Mouse (Mus musculus): ENCODE data around the gene Crybb3. TPM values are rescaled to one million over a fixed set of nuclear protein-coding genes. Genes with fewer than 3 reads are reported as not detected.

Crybb3 gene
- total RNA-seq, 2 experiments from 2014 or later: 1.1 to 2.4 TPM

GRCm38 (mm10) chr5:113106594-113106993 is 25.2 kb upstream of the Crybb3 start:
- DNase-seq (ENCODE audit: low spot score in 2 of 2): no peak
- intact Hi-C loops (cut with DNase I): no loop called here

GRCm38 (mm10) chr5:113105481-113105880 is 24.1 kb upstream of the Crybb3 start:
- no peak for DNase-seq (ENCODE audit: low spot score in 2 of 2)
- intact Hi-C loops (cut with DNase I): no loop called here

GRCm38 (mm10) chr5:113105035-113105434 is 23.7 kb upstream of the Crybb3 start:
- no peak for DNase-seq (ENCODE audit: low spot score in 2 of 2)
- intact Hi-C loops (cut with DNase I): no loop called here

GRCm38 (mm10) chr5:113102455-113102854 is 21.1 kb upstream of the Crybb3 start:
- DNase-seq (ENCODE audit: low spot score in 2 of 2): no peak
- intact Hi-C loops (cut with DNase I): no loop called here

GRCm38 (mm10) chr5:113101457-113101856 is 20.1 kb upstream of the Crybb3 start:
- DNase-seq (ENCODE audit: low spot score in 2 of 2): peak in 1 of 2 experiments; percentile 69
- intact Hi-C loops (cut with DNase I): no loop called here

GRCm38 (mm10) chr5:113100422-113100821 is 19.0 kb upstream of the Crybb3 start:
- no peak for DNase-seq (ENCODE audit: low spot score in 2 of 2)
- intact Hi-C loops (cut with DNase I): no loop called here

- intact Hi-C loops (cut with DNase I): loop anchor here (1.0 to 2.0 kb wide), 3 partner anchors 56 to 127 kb away; partner anchors contain the start of gene Tmem211
- peak; percentile 86 to 88 for DNase-seq (ENCODE audit: low spot score in 2 of 2)
These were observed 18.2 kb upstream of the Crybb3 start for GRCm38 (mm10) chr5:113099546-113099945.

- intact Hi-C loops (cut with DNase I): no loop called here
These were observed 16.2 kb upstream of the Crybb3 start for GRCm38 (mm10) chr5:113097551-113097950.

GRCm38 (mm10) chr5:113095456-113095855 is 14.1 kb upstream of the Crybb3 start:
- no peak for DNase-seq (ENCODE audit: low spot score in 2 of 2)
- intact Hi-C loops (cut with DNase I): no loop called here

More at GRCm38 (mm10) chr5:113097551-113097950, 16.2 kb upstream of the Crybb3 start:
- DNase-seq (ENCODE audit: low spot score in 2 of 2): no peak

- intact Hi-C loops (cut with DNase I): no loop called here
- DNase-seq (ENCODE audit: low spot score in 2 of 2): no peak
These were observed 11.0 kb upstream of the Crybb3 start for GRCm38 (mm10) chr5:113092406-113092805.

- DNase-seq (ENCODE audit: low spot score in 2 of 2): no peak
- intact Hi-C loops (cut with DNase I): no loop called here
These were observed 9.8 kb upstream of the Crybb3 start for GRCm38 (mm10) chr5:113091162-113091561.

- intact Hi-C loops (cut with DNase I): no loop called here
These were observed 9.4 kb upstream of the Crybb3 start for GRCm38 (mm10) chr5:113090750-113091149.

GRCm38 (mm10) chr5:113090077-113090690 is 8.8 kb upstream of the Crybb3 start:
- DNase-seq (ENCODE audit: low spot score in 2 of 2): no peak
- intact Hi-C loops (cut with DNase I): no loop called here

More at GRCm38 (mm10) chr5:113090750-113091149, 9.4 kb upstream of the Crybb3 start:
- no peak for DNase-seq (ENCODE audit: low spot score in 2 of 2)

GRCm38 (mm10) chr5:113087465-113087864 is 6.1 kb upstream of the Crybb3 start:
- intact Hi-C loops (cut with DNase I): no loop called here

GRCm38 (mm10) chr5:113086990-113087389 is 5.6 kb upstream of the Crybb3 start:
- intact Hi-C loops (cut with DNase I): no loop called here
- no peak for DNase-seq (ENCODE audit: low spot score in 2 of 2)

More at GRCm38 (mm10) chr5:113087465-113087864, 6.1 kb upstream of the Crybb3 start:
- peak in 1 of 2 experiments; percentile 26 for DNase-seq (ENCODE audit: low spot score in 2 of 2)

- intact Hi-C loops (cut with DNase I): no loop called here
These were observed 5.1 kb upstream of the Crybb3 start for GRCm38 (mm10) chr5:113086439-113086838.

GRCm38 (mm10) chr5:113085931-113086330 is 4.5 kb upstream of the Crybb3 start:
- intact Hi-C loops (cut with DNase I): no loop called here
- no peak for DNase-seq (ENCODE audit: low spot score in 2 of 2)

More at GRCm38 (mm10) chr5:113086439-113086838, 5.1 kb upstream of the Crybb3 start:
- no peak for DNase-seq (ENCODE audit: low spot score in 2 of 2)

- intact Hi-C loops (cut with DNase I): no loop called here
- DNase-seq (ENCODE audit: low spot score in 2 of 2): no peak
These were observed 2.9 kb upstream of the Crybb3 start for GRCm38 (mm10) chr5:113084309-113084708.

- DNase-seq (ENCODE audit: low spot score in 2 of 2): no peak
- intact Hi-C loops (cut with DNase I): no loop called here
These were observed 1.2 kb upstream of the Crybb3 start for GRCm38 (mm10) chr5:113082356-113083168.

- DNase-seq (ENCODE audit: low spot score in 2 of 2): no peak
- intact Hi-C loops (cut with DNase I): no loop called here
These were observed 364 bp downstream of the Crybb3 start for GRCm38 (mm10) chr5:113081020-113081419.

- intact Hi-C loops (cut with DNase I): loop anchor here (1.0 kb wide), 1 partner anchor 209 kb away; no protein-coding TSS in a partner anchor
- no peak for DNase-seq (ENCODE audit: low spot score in 2 of 2)
These were observed 1.6 kb downstream of the Crybb3 start for GRCm38 (mm10) chr5:113079783-113080182.

Data from left cerebral cortex, postnatal 36 days (tissue).